Mouse (Mus musculus) heart, adult 11 months (tissue): Measurements from ENCODE around the gene Zswim7.
A peak's percentile ranks its signal among the peaks of the same experiment; 100 is the strongest.

Experiments used
- DNase-seq: peaks from one replicate; pipeline ENCODE4 v3.0.0; 2022

Gene Zswim7

DNA sequence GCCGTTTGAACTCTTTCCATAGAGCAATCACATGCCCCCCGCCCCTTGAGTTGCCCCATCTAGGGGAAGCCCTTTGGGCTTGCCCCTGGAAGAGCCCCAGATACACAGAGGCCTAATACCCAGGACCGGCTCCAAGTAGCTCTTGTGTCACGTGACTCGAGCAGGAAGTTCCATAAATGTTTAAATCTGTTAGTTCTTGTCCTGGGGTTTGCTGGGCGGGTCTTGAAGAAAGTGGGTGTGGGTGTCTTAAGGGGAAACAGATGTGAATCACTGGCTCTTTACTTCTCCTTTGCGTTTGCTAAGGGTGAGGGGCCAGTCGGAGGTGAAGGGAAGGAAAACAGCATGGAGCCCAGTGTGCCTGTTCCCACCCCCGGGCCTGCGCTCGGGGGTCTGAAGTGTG is 30.1 kb downstream of the Zswim7 start:
- DNase-seq, result peak; percentile 96

DNA sequence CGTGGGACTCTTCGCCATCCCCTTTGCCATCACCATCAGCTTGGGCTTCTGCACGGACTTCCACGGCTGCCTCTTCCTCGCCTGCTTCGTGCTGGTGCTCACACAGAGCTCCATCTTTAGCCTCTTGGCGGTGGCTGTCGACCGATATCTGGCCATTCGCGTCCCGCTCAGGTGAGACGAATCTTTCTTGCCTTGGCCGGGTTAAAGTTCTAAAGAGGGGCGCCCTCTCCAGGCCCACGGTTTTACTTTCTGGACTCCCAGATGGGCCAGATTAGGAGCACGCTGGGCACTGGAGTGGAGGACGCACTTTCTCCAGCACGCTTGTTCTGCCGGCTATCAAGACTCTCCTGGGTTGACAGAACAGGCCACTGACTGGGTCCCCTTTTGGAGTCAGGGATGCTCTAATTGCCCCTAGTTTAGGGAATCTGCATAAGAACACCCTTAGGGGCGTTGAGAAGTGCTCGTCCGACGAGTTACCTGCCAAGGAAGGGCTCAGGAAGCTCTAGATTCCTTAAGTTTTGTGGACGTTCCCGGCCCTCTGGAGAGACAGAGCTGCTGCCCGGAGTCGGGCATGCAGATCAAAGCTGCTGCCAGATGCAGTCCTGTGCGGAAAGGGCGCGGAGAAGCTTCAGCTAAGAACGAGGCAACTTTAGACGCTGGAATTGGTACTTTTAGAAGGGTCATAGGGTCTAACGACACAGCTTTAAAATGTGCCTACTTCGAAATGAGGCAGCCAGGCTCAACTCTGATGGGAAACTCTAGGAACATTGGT is 31.7 kb downstream of the Zswim7 start:
- DNase-seq, result no peak

DNA sequence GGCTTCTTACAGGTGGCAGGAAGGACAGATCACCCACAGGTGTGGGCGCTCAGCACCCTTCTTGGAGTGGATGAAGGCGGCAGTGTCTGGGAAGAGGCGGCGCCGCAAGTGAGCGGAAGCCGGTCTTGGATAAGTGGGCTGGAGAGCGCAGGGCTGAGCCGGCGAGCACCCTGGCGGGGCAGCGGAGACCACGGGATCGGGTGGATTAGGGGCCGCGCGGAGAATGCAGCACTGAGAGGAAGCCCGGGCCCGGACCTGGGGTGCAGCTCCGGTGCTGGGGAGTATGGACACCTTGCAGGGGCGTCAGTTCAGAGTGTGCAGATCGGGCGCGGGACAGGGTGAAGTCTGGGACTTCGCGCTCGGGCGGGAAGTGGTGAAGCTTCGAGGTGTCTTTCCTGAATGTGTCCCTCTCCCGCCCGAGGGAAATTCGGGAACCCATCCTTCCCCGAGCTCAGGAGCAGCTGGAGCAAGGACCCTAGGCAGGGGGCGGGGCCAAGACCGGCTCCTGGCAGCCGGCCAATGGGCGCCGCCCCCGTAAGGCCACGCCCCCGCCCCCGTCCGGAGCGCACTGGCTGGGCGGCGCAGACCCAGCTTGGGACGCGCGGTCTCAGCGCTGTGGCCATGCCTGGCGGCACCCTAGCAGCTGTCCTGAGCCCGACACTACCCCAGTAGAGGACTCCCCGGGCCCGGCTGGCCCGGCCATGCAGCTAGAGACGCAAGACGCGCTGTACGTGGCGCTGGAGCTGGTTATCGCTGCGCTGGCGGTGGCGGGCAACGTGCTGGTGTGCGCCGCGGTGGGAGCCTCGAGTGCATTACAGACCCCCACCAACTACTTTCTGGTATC is 32.6 kb downstream of the Zswim7 start, which contains the start of gene Adora2b:
TSS of gene Adora2b (plus strand) at position 584 of the 844 bp plus-strand sequence.
- peak; percentile 97 for DNase-seq

DNA sequence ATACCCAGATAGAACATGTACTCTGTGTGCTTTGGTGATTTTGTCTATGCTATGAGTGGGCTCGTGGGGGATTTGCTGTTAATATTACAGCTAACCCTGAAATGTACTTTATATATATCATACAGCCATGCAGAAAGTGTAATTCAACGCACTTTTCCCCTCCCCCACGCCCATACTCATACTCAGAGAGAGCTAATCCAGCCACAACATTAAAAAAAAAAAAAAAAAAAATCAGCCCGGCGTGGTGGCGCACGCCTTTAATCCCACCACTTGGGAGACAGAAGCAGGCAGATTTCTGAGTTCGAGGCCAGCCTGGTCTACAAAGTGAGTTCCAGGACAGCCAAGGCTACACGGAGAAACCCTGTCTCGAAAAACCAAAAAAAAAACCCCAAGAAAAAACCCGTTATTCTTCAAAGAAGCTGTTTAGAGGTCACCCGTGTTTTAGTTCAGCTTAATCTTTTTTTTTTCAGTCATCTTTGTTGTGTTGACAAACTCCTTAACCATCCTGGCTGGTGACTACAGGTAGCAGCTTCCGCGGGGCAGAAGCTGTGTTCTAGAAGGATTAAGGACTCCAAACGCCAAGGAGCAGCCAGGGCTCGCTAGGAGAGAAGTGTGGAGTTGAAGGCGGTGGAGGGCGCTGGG is 33.3 kb downstream of the Zswim7 start:
- no peak for DNase-seq

DNA sequence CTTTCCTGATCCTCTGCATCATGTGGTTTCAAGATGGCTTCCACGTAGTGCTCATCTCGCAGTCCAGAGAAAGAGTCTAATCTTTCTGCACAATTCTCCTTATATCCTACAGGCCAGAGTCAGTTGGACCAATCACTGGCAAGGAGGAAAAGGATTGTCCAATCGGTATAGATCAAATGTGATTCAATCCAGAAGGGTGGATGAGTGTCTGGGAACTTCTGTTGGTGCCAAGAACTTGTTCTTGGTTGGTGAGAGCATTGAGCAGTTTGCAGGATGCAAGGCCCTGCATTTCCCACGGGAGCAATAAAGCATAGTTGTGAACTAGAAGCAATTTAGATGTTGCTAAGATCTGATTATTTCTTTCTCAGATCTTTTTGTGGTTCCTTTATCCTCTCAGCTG is 36.7 kb downstream of the Zswim7 start:
- no peak for DNase-seq

DNA sequence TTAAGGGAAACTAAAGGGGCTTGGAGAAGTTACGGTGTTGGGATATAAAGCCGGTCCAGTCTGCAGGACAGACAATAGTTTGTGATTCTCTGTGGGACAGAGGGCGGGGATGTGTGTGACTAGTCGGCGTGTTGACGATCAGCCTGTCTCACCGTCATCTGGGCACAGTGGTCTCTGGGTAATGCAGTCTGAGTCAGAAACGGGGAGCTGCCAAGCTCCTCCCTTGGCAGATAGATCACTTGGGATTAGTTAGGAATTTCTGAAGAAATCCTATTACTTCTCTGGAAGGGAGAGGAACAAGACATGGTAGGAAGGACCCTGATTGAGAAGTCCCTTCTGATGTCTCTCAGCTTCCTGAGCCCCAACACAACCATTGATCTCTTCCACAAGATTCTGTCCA is 37.3 kb downstream of the Zswim7 start:
- DNase-seq, result no peak

DNA sequence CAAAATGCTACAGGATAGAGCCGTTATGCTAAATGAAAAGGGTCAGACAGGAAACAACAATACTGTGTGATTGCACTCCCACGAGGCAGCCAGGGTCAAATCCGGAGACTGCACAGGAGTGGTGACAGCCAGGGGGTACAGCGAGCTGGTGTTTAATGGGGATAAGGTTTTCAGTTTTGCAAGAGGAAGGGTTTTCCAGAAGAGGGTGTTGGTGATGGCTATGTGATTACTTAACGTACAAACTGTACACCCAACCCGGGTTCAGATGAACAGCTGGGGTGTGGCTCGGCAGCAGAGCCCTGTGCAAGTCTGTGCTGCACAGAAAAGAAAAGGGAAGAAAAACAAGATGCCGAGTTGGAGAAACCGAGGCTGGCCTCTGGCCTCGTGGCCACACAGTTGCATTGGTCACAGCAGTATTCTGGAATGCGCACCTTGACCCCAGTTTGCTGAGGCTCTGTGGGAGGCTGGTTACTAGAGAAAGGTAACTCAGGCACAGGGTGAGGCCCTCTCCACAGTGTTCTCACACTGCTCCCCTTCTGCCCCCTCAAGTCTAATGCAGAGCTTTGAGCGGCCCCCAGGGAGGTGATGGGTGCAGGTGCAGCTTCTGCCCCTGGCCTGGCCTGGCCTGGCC is 40.4 kb downstream of the Zswim7 start:
- DNase-seq, result no peak

DNA sequence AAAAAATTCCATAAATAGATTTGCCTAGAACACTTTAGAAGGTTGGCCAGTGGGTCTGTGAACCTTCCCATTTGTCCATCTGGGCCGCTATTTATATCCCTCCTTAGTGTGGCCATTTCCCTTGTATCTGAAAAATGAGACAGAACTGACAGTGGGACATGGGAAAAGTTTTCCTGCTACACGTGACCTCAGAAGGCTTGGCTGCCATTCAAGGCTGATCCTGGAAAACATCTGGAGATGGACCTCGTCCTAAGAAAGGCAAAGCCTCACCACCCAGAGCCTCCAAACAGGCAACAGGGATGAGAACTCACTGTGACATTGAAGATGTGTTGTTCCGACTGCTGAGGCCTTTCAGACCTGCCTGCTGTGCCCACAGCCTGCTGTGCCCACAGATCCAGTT is 56.4 kb downstream of the Zswim7 start:
- DNase-seq, result peak; percentile 96

DNA sequence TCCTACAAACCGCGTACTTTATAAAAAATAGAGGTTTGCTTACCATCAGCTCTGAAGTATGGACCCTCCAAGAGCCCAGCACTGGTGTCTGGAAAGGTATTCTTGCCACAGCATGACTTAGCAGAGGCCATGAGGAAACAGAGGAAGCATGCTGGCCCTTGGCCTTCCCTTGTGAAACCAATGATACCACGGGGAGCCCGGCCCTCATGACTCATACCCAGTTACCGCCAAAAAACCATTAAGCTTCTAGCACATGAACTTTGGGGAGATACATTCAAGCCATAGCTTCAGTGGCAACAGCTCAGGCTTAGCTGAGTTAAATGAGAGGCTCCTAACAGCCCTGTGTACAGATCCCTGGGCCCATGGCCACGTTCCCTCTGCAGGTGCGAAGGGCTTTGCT is 57.2 kb downstream of the Zswim7 start:
- DNase-seq, result peak; percentile 96

DNA sequence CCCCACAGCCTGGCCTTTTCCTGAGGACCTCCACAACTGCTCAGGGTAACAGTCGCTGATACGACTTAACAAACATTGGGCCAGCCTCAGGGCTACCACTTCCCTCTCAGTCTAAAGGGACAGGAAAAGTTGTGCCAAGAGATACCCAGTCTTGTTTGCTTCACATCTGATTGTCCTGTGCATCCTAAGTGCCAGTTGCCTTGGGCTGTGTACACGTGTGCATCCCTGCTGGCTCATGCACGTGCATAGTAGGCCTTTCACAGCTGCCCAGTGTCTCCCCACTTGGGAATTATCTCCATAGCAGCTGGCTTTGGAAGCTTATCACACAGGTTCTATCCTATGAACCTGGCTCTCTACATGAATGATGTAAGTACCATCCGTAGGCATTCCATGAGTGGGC is 57.8 kb downstream of the Zswim7 start:
- DNase-seq, result peak; percentile 84

DNA sequence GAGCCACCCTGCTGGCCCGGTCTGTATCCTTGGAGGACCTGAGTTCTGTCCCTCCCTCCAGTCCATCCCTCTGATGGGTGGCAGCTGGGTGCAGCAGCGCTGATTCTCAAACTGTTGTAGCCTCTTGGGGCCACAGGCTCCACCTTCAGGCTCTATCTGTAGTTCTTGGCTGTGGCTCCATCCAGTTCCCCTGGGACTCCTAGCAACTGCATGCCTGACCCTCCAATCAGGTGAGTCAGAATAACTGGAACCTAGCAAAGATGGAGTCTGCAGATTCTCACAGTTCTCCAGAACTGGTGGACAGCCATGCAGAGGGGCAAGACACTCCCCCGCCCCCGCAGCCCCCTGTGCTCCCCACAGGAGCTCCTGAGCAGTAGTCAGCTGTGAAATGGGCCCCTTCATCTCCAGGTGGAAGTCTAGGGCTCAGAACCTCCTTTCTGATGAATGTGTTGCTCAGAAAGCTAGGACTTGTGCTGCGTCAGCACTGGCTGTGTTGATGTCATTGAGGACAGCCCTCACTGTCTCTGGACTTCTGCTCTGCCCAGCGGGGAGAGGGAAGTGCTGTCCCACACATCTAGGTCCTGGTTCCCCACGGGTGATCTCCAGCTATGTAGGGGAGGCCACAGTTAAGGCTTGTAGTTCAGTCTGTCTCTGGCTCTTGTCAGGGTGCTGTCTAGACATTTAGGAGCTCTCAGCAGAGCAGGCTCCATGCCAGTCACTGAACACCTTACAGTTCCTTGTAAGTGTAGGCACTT is 60.2 kb downstream of the Zswim7 start:
- DNase-seq, result peak; percentile 97

DNA sequence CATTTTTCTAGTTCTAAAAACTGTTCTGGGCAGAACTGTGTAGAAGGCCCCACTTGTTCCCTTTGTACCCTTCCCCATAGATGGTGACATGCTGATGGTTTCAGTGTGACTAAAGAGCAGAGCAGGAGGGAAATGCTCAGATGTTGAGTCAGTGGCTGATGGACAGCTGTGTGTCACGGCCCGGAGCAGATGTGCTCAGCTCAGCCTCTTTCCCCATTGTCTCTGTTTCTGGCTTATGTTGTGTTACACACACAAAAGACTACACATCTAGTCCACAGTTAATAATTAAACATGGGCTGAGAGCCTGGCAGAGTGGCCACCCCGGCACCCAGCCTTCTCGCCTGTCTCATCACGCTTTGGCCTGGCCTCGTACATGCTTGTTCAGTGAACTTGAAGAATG is 63.4 kb downstream of the Zswim7 start:
- peak; percentile 48 for DNase-seq
